Comparison of ENCODE assay signal across 8 mouse cellular contexts in genomic region chr5:30233042-30233441, GRCm38 (mm10). TPM values are rescaled to one million over a fixed set of nuclear protein-coding genes. Genes with fewer than 3 reads are reported as not detected.
DNase-seq lines count a peak whose midpoint lies in the region; ATAC-seq and TF ChIP-seq lines count a peak whose summit lies in the region.

No protein-coding gene starts in this region.

- peak overlapping the region; percentile 76 for H3K4me2 ChIP-seq in forebrain, postnatal 0 days (ENCODE audit: low read depth)
- H3K4me2 ChIP-seq in neural tube, embryonic 14.5 days (ENCODE audit: low read depth, low read length) = peak overlapping the region; percentile 85

- no peak for TF ChIP-seq POLR2A in testis, adult 2 months (IDR thresholded peaks at IDR 0.05; ENCODE audit: control insufficient read depth, low read depth, low read length)

- H3K4me3 ChIP-seq in testis, adult 2 months (ENCODE audit: control insufficient read depth, low read depth, low read length) = peak overlapping the region; percentile 100
- H3K4me3 ChIP-seq in forebrain, postnatal 0 days (ENCODE audit: low read depth, low read length) = peak overlapping the region; percentile 82
- peak overlapping the region; percentile 73 for H3K4me3 ChIP-seq in neural tube, embryonic 14.5 days (ENCODE audit: low read depth, low read length)

- intact Hi-C loops in left cerebral cortex, postnatal 4 days (cut with DNase I) = no loop called here

- H3K27me3 ChIP-seq in testis, adult 2 months (ENCODE audit: control insufficient read depth, insufficient read depth, low read length) = no peaks in the 10 kb centered on the region
- H3K27me3 ChIP-seq in forebrain, postnatal 0 days (ENCODE audit: insufficient read depth, low read length) = no peaks in the 10 kb centered on the region
- no peaks in the 10 kb centered on the region for H3K27me3 ChIP-seq in neural tube, embryonic 14.5 days (ENCODE audit: control insufficient read depth, insufficient read depth, low read length)

- H3K9ac ChIP-seq in forebrain, postnatal 0 days = peak overlapping the region; percentile 84
- H3K9ac ChIP-seq in neural tube, embryonic 14.5 days (replicated peaks; ENCODE audit: low read depth, low read length) = peak overlapping the region; percentile 69

- peaks cover 5% of the 10 kb centered on the region for H3K4me1 ChIP-seq in testis, adult 2 months (ENCODE audit: control insufficient read depth, insufficient read depth, low read length)
- peaks cover 15% of the 10 kb centered on the region for H3K4me1 ChIP-seq in forebrain, postnatal 0 days (ENCODE audit: insufficient read depth)
- H3K4me1 ChIP-seq in neural tube, embryonic 14.5 days (ENCODE audit: control insufficient read depth, insufficient read depth, low read length) = peaks cover 23% of the 10 kb centered on the region

- H3K36me3 ChIP-seq in testis, adult 2 months (ENCODE audit: control insufficient read depth, insufficient read depth, low read length) = no peaks in the 10 kb centered on the region
- H3K36me3 ChIP-seq in forebrain, postnatal 0 days (ENCODE audit: insufficient read depth) = no peaks in the 10 kb centered on the region
- H3K36me3 ChIP-seq in neural tube, embryonic 14.5 days (ENCODE audit: control insufficient read depth, insufficient read depth, low read length) = no peaks in the 10 kb centered on the region

- no peaks in the 10 kb centered on the region for H3K9me3 ChIP-seq in forebrain, postnatal 0 days (ENCODE audit: low read length)
- H3K9me3 ChIP-seq in neural tube, embryonic 14.5 days (ENCODE audit: control insufficient read depth, low read length) = no peaks in the 10 kb centered on the region

- 1% methylated on average over 15 of the region's 15 CpGs for WGBS in forebrain, postnatal 0 days
- 2% methylated on average over 15 of the region's 15 CpGs for WGBS in neural tube, embryonic 14.5 days

- TF ChIP-seq CTCF in testis, adult 2 months (IDR thresholded peaks at IDR 0.05; ENCODE audit: control insufficient read depth, insufficient read depth, insufficient replicate concordance, low read depth, low read length) = no peak
- TF ChIP-seq CTCF in forebrain, postnatal 0 days (IDR thresholded peaks at IDR 0.05; ENCODE audit: low read depth) = no peak

- ATAC-seq in forebrain, postnatal 0 days = no peak
- ATAC-seq in neural tube, embryonic 14.5 days (ENCODE audit: low read depth) = 0 out of 2 replicates have a peak, but pooled peaks have one; percentile 0

- DNase-seq in cerebellum, adult 18-20 months = peak; percentile 19 to 23
- no peak for DNase-seq in cerebellum, postnatal 4 days (ENCODE audit: low spot score in 2 of 2)
- DNase-seq in testis, postnatal 10 days (ENCODE audit: low spot score) = no peak
- peak; percentile 49 for DNase-seq in forebrain, postnatal 0 days
- peak; percentile 3 for DNase-seq in left cerebral cortex, postnatal 4 days
- no peak for DNase-seq in ovary, postnatal 36 days (ENCODE audit: low spot score)

- peak overlapping the region; percentile 94 for H3K27ac ChIP-seq in testis, adult 2 months (ENCODE audit: control insufficient read depth, insufficient read depth, low read depth, low read length)
- peak overlapping the region; percentile 93 for H3K27ac ChIP-seq in forebrain, postnatal 0 days (ENCODE audit: low read depth, low read length)
- H3K27ac ChIP-seq in neural tube, embryonic 14.5 days (ENCODE audit: low read depth, low read length) = peak overlapping the region; percentile 89

RNA-seq across cellular contexts. Expression of gene Selenoi, which starts 0.7 kb away (rescaled TPM):
- 65.4 and 74.1 TPM in 2 replicates for polyA plus RNA-seq in testis, adult 2 months (2012; rRNA removed)
- 53.8 and 59.6 TPM in 2 replicates for total RNA-seq in forebrain, postnatal 0 days (2014; rRNA removed)
- polyA plus RNA-seq in forebrain, postnatal 0 days (2015; fragmentation: Nextera tagmentation; extraction: Ambion mirVana) = 15.9 and 21.1 TPM in 2 replicates
- total RNA-seq in left cerebral cortex, postnatal 4 days (2021) = 10 to 100 TPM; 67.2 to 78.6 TPM
- polyA plus RNA-seq in neural tube, embryonic 14.5 days (2014; fragmentation: Nextera tagmentation; extraction: Ambion mirVana) = 41.5 and 45.3 TPM in 2 replicates

RNA-seq across cellular contexts. Expression of gene Adgrf3, which starts 27.5 kb away (rescaled TPM):
- polyA plus RNA-seq in testis, adult 2 months (2012; rRNA removed) = 18.3 and 18.5 TPM in 2 replicates
- total RNA-seq in forebrain, postnatal 0 days (2014; rRNA removed) = not detected in 2 replicates
- polyA plus RNA-seq in forebrain, postnatal 0 days (2015; fragmentation: Nextera tagmentation; extraction: Ambion mirVana) = not detected in 2 replicates
- not detected for total RNA-seq in left cerebral cortex, postnatal 4 days (2021)
- polyA plus RNA-seq in neural tube, embryonic 14.5 days (2014; fragmentation: Nextera tagmentation; extraction: Ambion mirVana) = not detected in 2 replicates

RNA-seq across cellular contexts. Expression of gene Drc1, which starts 48.1 kb away (rescaled TPM):
- 27.1 and 28.7 TPM in 2 replicates for polyA plus RNA-seq in testis, adult 2 months (2012; rRNA removed)
- 12.7 and 16.9 TPM in 2 replicates for total RNA-seq in forebrain, postnatal 0 days (2014; rRNA removed)
- 9.5 and 14.7 TPM in 2 replicates for polyA plus RNA-seq in forebrain, postnatal 0 days (2015; fragmentation: Nextera tagmentation; extraction: Ambion mirVana)
- 10 to 100 TPM; 12.6 to 14.6 TPM for total RNA-seq in left cerebral cortex, postnatal 4 days (2021)
- 3.3 and 3.7 TPM in 2 replicates for polyA plus RNA-seq in neural tube, embryonic 14.5 days (2014; fragmentation: Nextera tagmentation; extraction: Ambion mirVana)

Comparison
In these comparisons a context has a peak if more than half of its experiments do, and no peak if none do; other contexts are left out.
1. DNase-seq: peak in cerebellum, adult 18-20 months (2 of 2), forebrain, postnatal 0 days (single experiment) and left cerebral cortex, postnatal 4 days (single experiment); none in cerebellum, postnatal 4 days (0 of 2), testis, postnatal 10 days (single experiment) and ovary, postnatal 36 days (single experiment).
2. RNA of gene Adgrf3, which starts 27.5 kb away (polyA plus RNA-seq): 18.3 to 18.5 TPM in testis, adult 2 months; not detected in forebrain, postnatal 0 days and not detected in neural tube, embryonic 14.5 days; every median in the first group is over 10 times any median in the second.
3. Peak in every context shown above with its lines, with median percentiles within 50 percentile points of each other: H3K27ac ChIP-seq and H3K4me3 ChIP-seq.